Mouse (Mus musculus) thymus, postnatal 0 days (tissue): ENCODE measurements at regions not wholly inside any gene's neighbourhood (a gene's known extent, or its start where the extent isn't known, plus 50 kb on each side); places are given as distances from the start of the nearest gene placed in this dataset.

Experiments used
- DNase-seq: peaks from one replicate; pipeline ENCODE4 v3.0.0-alpha.2; 2015; ENCODE audit warnings: low spot score

- no peak for DNase-seq
These were observed 63.8 kb upstream of the Dscam start for GRCm38 (mm10) chr16:97234321-97234720.

DNA sequence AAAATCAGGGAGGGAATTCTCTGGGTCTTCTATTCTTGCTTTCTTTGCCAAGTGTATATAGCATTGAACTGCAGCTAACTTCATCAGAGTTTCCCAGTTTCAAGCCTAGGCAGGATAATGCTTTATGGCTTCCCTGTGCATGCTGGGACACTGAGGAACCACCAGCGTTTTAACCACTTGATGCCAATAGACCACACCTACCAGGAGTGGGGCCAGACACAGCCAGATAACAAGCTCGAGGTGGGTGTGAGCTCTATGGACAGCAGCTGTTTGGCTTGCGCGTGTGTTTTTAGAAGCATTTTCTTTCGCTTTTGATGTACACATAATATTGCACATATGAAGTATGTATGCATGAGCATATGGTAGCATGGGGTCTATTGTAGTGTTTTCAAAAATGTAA is 69.1 kb upstream of the Dscam start:
- no peak for DNase-seq

- DNase-seq: no peak
These were observed 69.5 kb upstream of the Dscam start for GRCm38 (mm10) chr16:97240085-97240484.

DNA sequence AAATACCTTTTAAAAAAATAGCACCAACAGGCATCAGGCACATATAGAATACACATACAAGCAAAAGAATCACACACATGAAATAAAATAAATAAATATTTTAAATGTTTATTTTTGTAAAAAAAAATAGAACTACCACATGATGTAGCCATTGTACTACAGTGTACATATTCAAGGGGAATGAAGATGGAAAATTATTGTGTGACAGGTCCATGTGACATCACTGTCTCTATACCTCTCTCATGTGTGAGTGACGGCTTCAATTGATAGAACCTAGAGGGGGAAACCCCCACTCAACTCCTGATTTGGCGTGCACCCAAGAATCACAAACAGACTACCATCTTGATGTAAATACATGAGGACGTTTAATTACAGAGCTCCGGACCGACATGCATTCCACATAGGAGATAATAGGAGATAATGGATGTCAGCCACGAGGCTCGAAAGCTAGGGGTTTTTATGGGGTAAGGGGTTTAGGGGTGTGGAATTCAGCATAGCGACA is 70.4 kb upstream of the Dscam start:
- DNase-seq: no peak

- DNase-seq: no peak
These were observed 71.1 kb upstream of the Dscam start for GRCm38 (mm10) chr16:97241639-97242038.

DNA sequence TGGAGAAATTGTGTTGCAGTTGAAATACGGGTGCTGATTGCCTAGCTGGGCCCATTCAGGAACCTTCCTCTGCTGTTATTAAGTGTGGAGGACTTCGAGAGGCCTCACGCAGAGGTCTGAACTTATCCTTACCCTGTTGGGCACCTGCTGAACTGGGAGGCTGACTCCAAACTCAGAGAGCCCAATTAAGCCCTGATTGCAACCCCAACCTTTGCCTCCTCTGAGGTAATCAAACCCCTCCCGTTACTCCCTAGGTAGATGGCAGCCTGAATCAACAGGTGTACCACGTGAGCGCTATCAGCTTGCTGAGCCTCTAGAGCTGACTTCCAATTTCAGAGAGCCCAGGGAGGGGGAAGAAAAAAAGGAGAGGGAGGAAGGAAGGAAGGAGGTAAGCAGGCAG is 79.9 kb upstream of the Dscam start:
- DNase-seq: no peak

DNA sequence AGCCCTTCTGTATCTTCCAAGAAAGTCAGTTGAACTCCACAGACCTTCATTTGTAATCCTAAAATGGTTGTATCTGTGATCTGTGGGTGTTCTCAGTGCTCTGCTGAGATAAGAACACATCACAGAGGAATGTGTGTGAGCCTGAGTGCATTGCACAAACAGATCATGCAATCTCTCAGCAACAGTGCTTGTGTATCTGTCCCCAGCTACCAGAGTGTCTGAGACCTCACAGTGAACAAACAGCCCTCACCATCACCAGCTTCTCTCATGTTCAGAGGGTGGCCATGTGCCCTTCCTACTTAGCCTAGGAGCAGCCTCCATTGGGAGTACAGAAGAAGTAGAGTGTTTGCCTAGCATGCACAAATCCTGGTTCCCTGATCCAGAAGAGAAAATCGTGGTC is 82.0 kb upstream of the Dscam start:
- DNase-seq: no peak

DNA sequence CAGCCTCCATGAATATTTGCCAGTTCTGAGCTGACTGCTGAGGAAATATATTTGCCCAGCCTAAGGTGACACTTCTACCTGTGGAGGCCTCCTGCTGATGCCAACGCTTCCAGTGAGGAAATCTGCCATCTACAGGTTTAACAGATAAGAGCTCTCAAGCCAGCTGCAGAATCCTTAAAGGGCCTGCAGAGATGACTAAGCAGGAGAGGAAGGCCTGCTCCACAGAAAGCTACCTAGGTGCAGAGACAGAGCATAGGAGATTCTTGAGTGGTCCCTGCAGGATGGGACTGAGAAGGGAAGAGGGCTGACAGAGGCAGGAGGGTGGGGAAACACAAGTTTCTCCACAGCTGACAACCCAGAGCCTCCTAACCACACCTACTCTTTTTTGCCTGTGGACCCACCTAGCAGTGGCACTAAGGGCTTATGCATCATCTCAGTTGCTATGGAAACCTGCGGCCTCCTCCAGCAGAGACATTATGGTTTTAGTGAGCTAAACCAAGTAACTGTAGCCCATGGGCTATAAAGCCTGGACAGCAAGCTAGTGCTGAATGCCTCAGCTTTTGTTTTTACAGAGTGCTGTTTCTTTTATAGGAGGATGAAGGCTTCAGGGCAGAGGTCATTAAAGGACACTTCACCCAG is 82.6 kb upstream of the Dscam start:
- DNase-seq: no peak

DNA sequence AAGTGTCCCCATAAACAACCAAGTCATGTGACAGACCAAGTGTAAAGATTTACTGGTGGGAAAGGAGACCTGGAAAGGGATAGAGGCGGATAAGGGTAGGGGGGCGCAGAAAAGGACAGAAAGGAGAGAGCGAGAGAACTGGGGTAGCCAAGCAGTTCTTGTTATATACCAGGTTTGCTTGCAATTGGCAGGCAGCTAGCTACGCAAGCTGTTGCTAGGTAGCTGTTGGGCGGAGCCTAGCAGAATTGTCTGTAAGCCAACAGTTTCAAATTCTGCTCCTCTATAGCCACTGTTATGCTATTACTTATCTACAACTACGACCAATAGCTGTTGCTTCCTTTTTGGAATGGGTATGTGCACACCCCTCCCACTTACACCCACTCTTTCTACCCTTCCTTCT is 88.3 kb upstream of the Dscam start:
- DNase-seq: no peak

GRCm38 (mm10) chr16:97263451-97263850 is 92.9 kb upstream of the Dscam start:
- no peak for DNase-seq

DNA sequence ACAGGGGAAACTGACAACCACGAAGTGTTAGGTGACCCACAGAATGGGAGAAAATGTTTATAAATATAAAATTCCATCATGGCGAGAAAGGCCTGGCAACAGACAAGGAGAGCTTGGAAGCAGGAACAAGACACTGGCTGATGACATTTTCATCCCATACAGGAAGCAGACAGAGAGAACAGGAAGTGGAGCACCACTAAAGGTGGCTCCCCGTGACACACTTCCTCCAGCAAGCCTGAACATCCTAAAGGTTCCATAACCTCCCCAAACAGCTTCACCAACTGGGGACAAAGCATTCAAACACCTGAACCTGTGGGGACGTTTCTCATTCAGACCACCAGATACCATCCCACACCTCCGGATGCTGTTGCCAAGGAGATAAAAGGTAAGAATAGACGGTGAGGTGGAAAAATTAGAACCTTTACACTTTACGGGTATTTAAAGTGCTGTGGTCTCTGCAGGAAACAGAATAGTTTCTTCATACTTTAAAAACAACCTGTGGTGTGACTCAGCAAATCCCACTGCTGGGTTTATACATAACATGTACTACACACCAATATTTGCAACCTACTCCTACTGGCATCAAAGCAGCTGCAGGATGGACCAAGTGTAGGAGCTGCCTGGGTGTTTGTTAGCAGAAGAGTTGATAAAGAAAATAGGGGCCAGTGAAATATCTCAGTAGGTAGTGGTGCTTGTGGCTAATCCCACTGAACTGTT is 86.0 kb upstream of the Bace2 start:
- no peak for DNase-seq

- DNase-seq: no peak
These were observed 85.3 kb upstream of the Bace2 start for GRCm38 (mm10) chr16:97271264-97271663.

GRCm38 (mm10) chr16:97272035-97272631 is 84.4 kb upstream of the Bace2 start:
- peak; percentile 72 for DNase-seq

DNA sequence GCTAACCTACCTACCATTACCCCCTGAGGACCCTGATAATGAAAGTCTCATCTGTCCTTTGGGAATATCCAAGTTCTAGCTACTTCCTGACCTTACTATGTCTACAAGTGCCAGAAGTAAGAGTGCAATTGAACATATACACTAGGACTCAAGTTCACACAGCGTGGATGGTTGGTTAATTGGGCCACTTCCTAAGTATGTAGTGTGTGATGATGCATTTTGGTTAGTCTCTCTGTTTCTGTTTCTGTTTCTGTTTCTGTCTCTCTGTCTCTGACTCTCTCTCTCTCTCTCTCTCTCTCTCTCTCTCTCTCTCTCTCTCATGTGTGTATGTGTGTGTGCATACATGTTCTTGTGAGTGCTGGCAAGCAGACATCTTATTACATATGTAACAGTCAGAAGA is 77.6 kb upstream of the Bace2 start:
- DNase-seq: no peak

DNA sequence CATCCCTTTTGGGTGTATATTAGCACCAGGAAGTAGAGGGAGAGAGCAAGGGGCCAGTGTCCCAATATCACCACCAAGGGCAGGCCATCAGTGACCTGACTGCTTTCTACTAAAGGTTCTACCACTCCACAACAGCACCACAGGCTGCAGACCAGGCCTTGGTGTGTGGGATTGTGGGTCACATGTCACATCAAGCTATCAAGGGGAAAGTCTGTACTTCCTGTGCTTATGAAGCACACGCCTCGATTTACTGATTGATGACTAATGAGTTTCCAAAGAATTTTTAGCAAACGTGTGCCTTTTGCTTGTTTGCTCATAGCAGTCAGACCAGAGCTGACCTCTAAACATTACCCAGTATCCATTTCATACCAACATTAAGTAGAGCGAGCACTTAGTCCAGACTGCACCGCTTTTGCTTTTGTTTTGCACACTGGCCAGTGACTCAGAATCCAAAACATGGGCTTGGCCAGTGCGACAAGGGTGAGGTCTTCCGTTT is 74.9 kb upstream of the Bace2 start:
- no peak for DNase-seq

DNA sequence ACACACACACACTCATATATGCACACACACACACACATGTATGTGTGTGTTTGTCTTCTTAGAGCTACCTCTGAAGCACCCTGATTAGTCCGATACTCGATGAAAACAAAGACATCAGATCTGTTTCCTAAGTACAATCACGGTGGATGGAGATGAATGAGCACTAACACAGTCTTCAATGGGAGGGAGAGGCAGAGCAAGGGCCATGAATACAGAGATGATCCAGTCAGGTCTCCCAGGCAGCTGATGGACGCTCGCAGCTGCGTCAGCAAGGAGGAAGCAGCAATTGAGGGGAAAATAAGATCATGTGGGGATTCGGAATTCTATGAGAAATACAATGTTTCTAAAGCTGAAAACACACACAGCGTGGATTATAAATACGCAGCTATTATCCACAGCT is 73.6 kb upstream of the Bace2 start:
- DNase-seq: no peak

GRCm38 (mm10) chr16:97285886-97286447 is 70.6 kb upstream of the Bace2 start:
- DNase-seq: no peak

- DNase-seq: no peak
These were observed 69.8 kb upstream of the Bace2 start for GRCm38 (mm10) chr16:97286717-97287116.

DNA sequence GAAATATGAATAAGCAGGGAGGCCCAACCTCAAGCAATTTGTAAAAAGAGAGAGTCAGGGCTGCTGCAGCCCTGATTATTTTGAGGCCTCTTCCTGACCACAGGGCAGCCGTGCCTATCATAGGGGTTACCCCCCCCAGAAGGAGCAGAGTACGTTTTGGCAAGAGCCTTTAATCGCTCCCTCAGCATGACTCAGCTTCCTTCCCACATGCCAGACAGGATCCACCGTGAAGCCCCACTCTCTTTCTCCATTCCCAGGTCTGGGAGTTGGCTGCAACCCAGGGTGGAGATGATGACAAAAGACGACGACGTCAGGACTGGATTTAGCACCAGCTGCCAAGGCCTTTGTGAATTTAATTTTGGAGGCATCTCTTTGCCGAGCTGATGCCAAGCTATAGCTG is 67.9 kb upstream of the Bace2 start:
- no peak for DNase-seq

DNA sequence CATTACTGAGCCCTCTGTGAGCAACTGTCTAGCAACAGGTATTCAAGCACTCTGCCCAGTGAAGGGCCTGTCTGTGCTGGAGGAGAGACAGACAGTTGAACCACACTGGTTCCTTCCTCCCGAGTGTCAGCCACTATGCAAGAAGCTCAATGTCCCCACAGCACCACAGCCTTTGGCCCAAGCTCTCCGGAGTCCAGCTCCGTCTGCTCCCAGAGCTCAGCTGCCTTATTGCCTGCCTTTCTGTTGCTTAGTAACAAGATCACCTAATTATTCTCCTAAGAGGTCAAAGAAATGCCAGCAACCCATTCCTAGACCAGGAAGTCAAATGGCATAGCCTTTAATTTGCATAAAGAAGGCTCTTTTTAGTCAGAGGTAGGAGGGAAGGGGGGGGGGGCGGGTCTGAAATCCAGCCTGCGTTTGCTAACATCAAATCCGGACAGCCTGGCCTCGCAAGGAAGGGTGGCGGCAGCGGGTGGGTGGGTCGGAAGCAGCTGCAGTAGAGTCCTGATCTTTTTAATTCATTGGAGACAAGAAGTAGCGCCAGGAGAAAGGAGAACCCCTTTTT is 64.0 kb upstream of the Bace2 start:
- no peak for DNase-seq

GRCm38 (mm10) chr16:97293273-97293672 is 63.3 kb upstream of the Bace2 start:
- DNase-seq: peak; percentile 63

DNA sequence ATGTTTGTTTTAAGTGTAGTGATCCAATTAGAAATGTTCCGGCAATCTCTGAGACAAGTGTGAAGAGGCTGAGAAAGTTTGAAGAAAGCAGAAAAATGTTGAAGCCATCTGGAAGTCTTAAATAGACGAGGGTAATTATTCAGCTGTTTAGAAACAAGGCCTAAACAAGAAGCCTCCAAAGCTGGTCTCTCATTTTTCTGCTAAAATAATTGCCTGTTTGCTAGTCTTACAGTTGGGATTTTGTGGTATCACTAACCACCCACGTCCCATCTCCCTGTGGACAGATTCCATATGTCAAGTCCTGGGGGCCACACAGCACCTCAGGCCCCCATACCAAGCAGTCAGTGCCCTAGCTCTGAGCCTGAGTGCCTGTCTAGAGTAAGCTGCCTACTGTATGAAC is 59.4 kb upstream of the Bace2 start:
- DNase-seq: no peak
